Mouse (Mus musculus) E14TG2a.4 (cell line): ENCODE measurements at regions not wholly inside any gene's neighbourhood (a gene's known extent, or its start where the extent isn't known, plus 50 kb on each side); places are given as distances from the start of the nearest gene placed in this dataset.

ENCODE experiments used
- H3K27me3 ChIP-seq: 2 replicates; pipeline ENCODE4 v1.6.1; 2014; ENCODE audit warnings: low read length, control low read depth; ENCODE audit not compliant: insufficient read depth
- H3K36me3 ChIP-seq: 2 replicates; pipeline ENCODE4 v1.6.1; 2014; ENCODE audit warnings: low read length, control low read depth; ENCODE audit not compliant: insufficient read depth
- H3K4me1 ChIP-seq: replicated peaks from 2 replicates; pipeline ENCODE4 v1.6.1; 2014; ENCODE audit warnings: low read depth, low read length, control low read depth
- H3K4me3 ChIP-seq: replicated peaks from 2 replicates; pipeline ENCODE4 v1.5.1; 2014; ENCODE audit warnings: mild to moderate bottlenecking, low read length
- H3K9me3 ChIP-seq: 2 replicates; pipeline ENCODE4 v1.6.1; 2014; ENCODE audit warnings: low read length, control low read depth
- CTCF ChIP-seq: conservative IDR thresholded peaks from 2 replicates; pipeline ENCODE4 v1.5.1; 2014; ENCODE audit warnings: low read length
- NANOG ChIP-seq: IDR thresholded peaks from 2 replicates; pipeline ENCODE4 v1.6.1; 2014; ENCODE audit warnings: borderline replicate concordance, low read length, mixed read lengths
- POU5F1 ChIP-seq: IDR thresholded peaks from 2 replicates; pipeline ENCODE4 v1.6.1; 2014; ENCODE audit warnings: low read length, borderline replicate concordance

- H3K36me3 ChIP-seq, result no peaks in the 10 kb centered on the region
- TF ChIP-seq CTCF (no peak), POU5F1 (no peak), NANOG (no peak)
- H3K9me3 ChIP-seq, result no peaks in the 10 kb centered on the region
- H3K4me1 ChIP-seq, result peaks cover 4% of the 10 kb centered on the region
- no peak overlapping the region for H3K4me3 ChIP-seq
- peaks cover 15% of the 10 kb centered on the region for H3K27me3 ChIP-seq
Measured at GRCm38 (mm10) chr2:167818799-167819198, 113.1 kb upstream of the Ptpn1 start.

GRCm38 (mm10) chr2:167817030-167817429 lies 114.8 kb upstream of the Ptpn1 start:
- H3K9me3 ChIP-seq, result no peaks in the 10 kb centered on the region
- TF ChIP-seq CTCF (no peak), NANOG (no peak), POU5F1 (no peak)
- no peaks in the 10 kb centered on the region for H3K36me3 ChIP-seq
- peaks cover 18% of the 10 kb centered on the region for H3K27me3 ChIP-seq
- no peak overlapping the region for H3K4me3 ChIP-seq
- H3K4me1 ChIP-seq, result peaks cover 4% of the 10 kb centered on the region

GRCm38 (mm10) chr2:167815123-167815522 lies 116.7 kb upstream of the Ptpn1 start:
- peaks cover 14% of the 10 kb centered on the region for H3K4me1 ChIP-seq
- H3K4me3 ChIP-seq, result no peak overlapping the region

GRCm38 (mm10) chr2:167809256-167809655 lies 119.6 kb upstream of the Tmem189 start:
- Histone ChIP-seq H3K4me3 (no peak overlapping the region), H3K9me3 (no peaks in the 10 kb centered on the region), H3K36me3 (no peaks in the 10 kb centered on the region), H3K27me3 (peaks cover 8% of the 10 kb centered on the region; the same call in 1 of the 2 replicates), H3K4me1 (peaks cover 15% of the 10 kb centered on the region)
- TF ChIP-seq NANOG (no peak), POU5F1 (no peak), CTCF (no peak)

More at GRCm38 (mm10) chr2:167815123-167815522, 116.7 kb upstream of the Ptpn1 start:
- H3K27me3 ChIP-seq, result peaks cover 16% of the 10 kb centered on the region
- no peaks in the 10 kb centered on the region for H3K36me3 ChIP-seq
- no peak for TF ChIP-seq NANOG
- no peak for TF ChIP-seq CTCF
- TF ChIP-seq POU5F1, result no peak
- H3K9me3 ChIP-seq, result no peaks in the 10 kb centered on the region

- Histone ChIP-seq H3K9me3 (no peaks in the 10 kb centered on the region), H3K4me1 (peaks cover 6% of the 10 kb centered on the region; the same call in 1 of the 2 replicates), H3K27me3 (peaks cover 5% of the 10 kb centered on the region; the same call in 1 of the 2 replicates), H3K4me3 (no peak overlapping the region), H3K36me3 (no peaks in the 10 kb centered on the region)
- TF ChIP-seq POU5F1 (no peak), NANOG (no peak), CTCF (no peak)
Measured at GRCm38 (mm10) chr2:167805629-167806304, 116.1 kb upstream of the Tmem189 start.

- TF ChIP-seq CTCF (no peak), NANOG (no peak), POU5F1 (no peak)
- Histone ChIP-seq H3K27me3 (peaks cover 5% of the 10 kb centered on the region; the same call in 1 of the 2 replicates), H3K4me3 (no peak overlapping the region), H3K36me3 (no peaks in the 10 kb centered on the region), H3K4me1 (peaks cover 9% of the 10 kb centered on the region), H3K9me3 (no peaks in the 10 kb centered on the region)
Measured at GRCm38 (mm10) chr2:167804493-167805227, 115.0 kb upstream of the Tmem189 start.

GRCm38 (mm10) chr2:167802494-167802893 lies 112.9 kb upstream of the Tmem189 start:
- no peak overlapping the region for H3K4me3 ChIP-seq
- H3K27me3 ChIP-seq, result peaks cover 5% of the 10 kb centered on the region; the same call in 1 of the 2 replicates
- no peaks in the 10 kb centered on the region for H3K36me3 ChIP-seq
- H3K9me3 ChIP-seq, result no peaks in the 10 kb centered on the region
- peaks cover 14% of the 10 kb centered on the region for H3K4me1 ChIP-seq
- TF ChIP-seq CTCF (no peak), NANOG (no peak), POU5F1 (no peak)

GRCm38 (mm10) chr2:167801389-167801788 lies 111.8 kb upstream of the Tmem189 start:
- TF ChIP-seq CTCF (no peak), POU5F1 (no peak), NANOG (no peak)
- Histone ChIP-seq H3K36me3 (no peaks in the 10 kb centered on the region), H3K27me3 (peaks cover 5% of the 10 kb centered on the region; the same call in 1 of the 2 replicates), H3K9me3 (no peaks in the 10 kb centered on the region), H3K4me3 (no peak overlapping the region), H3K4me1 (peaks cover 14% of the 10 kb centered on the region)

- peaks cover 5% of the 10 kb centered on the region; the same call in 1 of the 2 replicates for H3K27me3 ChIP-seq
- H3K4me3 ChIP-seq, result no peak overlapping the region
- H3K9me3 ChIP-seq, result no peaks in the 10 kb centered on the region
- peaks cover 14% of the 10 kb centered on the region for H3K4me1 ChIP-seq
- no peaks in the 10 kb centered on the region for H3K36me3 ChIP-seq
- TF ChIP-seq POU5F1 (no peak), CTCF (no peak), NANOG (no peak)
Measured at GRCm38 (mm10) chr2:167800648-167801245, 111.1 kb upstream of the Tmem189 start.
